Mouse (Mus musculus) central nervous system, embryonic 14 days (tissue): Measurements from ENCODE around the gene Rfwd3. TPM values are rescaled to one million over a fixed set of nuclear protein-coding genes. Genes with fewer than 3 reads are reported as not detected.

Experiments
- polyA plus RNA-seq: library from polyadenylated mRNA; depleted of rRNA; stranded (reverse); fragments of >200 nt; gene quantifications from 2 replicates; pipeline ENCODE4 v1.2.3, GENCODE M21; 2012; rRNA removed

Gene Rfwd3
- 22.6 and 26.8 TPM in 2 replicates for polyA plus RNA-seq

GRCm38 (mm10) chr8:111299821-111300568 lies at the start of gene Rfwd3:
Gene Rfwd3 (minus strand): TSS chr8:111300222.

GRCm38 (mm10) chr8:111337890-111338347 lies 37.9 kb upstream of the Rfwd3 start, which contains the start of gene Mlkl:
Gene Mlkl (minus strand): TSS chr8:111338177.

GRCm38 (mm10) chr8:111258631-111259407 lies 41.2 kb downstream of the Rfwd3 start, which contains the start of gene Glg1:
Gene Glg1 (minus strand): TSS chr8:111259216.

Other genes with a start within 250 kb of the Rfwd3 start
- not detected in 2 replicates for gene Exosc6, start 243.9 kb downstream of the Rfwd3 start, polyA plus RNA-seq
- gene Clec18a, start 207.8 kb downstream of the Rfwd3 start, polyA plus RNA-seq: 0.57 and 1.6 TPM in 2 replicates
- gene Pdpr, start 205.6 kb downstream of the Rfwd3 start, polyA plus RNA-seq: 10.1 and 11.1 TPM in 2 replicates
- 49.2 and 52.5 TPM in 2 replicates for gene Glg1, start 41.0 kb downstream of the Rfwd3 start, polyA plus RNA-seq
- gene Mlkl, start 38.0 kb upstream of the Rfwd3 start, polyA plus RNA-seq: 0.41 and 0.80 TPM in 2 replicates
- gene Fa2h, start 93.6 kb upstream of the Rfwd3 start, polyA plus RNA-seq: 0.12 and 0.21 TPM in 2 replicates
- gene Wdr59, start 221.9 kb upstream of the Rfwd3 start, polyA plus RNA-seq: 13.8 and 14.2 TPM in 2 replicates
- 238 and 239 TPM in 2 replicates for gene Znrf1, start 235.9 kb upstream of the Rfwd3 start, polyA plus RNA-seq